Mouse (Mus musculus): Measurements from ENCODE around the gene Slc31a1. TPM values are rescaled to one million over a fixed set of nuclear protein-coding genes. Genes with fewer than 3 reads are reported as not detected.

Gene Slc31a1
- total and polyA plus RNA-seq, 2 experiments from 2014 or later: 17.8 to 35.1 TPM

DNA sequence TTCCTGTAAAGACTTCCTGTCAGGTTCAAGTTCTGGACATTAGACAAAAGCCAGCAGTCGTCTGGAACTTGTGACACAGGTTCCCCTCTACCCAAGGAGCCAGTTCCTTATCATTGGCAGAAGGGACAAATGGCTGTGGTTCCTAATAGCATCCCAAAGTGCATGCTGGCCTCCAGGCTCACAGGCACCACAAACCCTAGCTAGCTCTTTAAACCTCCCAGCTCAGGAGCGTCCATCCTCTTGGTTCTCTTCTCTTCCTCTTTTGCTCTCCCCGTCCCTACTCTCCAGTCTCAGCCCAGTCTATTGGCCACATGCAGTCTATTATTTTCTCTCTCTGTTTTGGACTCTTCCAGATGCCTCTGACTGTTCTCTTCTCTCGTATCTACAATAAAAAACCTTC, 79.3 kb downstream of the Slc31a1 start:
- Histone ChIP-seq H3K4me1 (ENCODE audit: control insufficient read depth, insufficient read depth) (no peaks in the 10 kb centered on the region), H3K9me3 (replicated peaks; ENCODE audit: control insufficient read depth, low read length) (no peaks in the 10 kb centered on the region), H3K9ac (replicated peaks; ENCODE audit: low read depth, low read length) (no peak overlapping the region), H3K27me3 (ENCODE audit: control insufficient read depth, insufficient read depth, low read length) (no peaks in the 10 kb centered on the region), H3K27ac (ENCODE audit: low read depth) (no peak overlapping the region), H3K4me3 (ENCODE audit: low read depth, low read length) (no peak overlapping the region), H3K4me2 (ENCODE audit: low read depth, low read length) (no peak overlapping the region), H3K36me3 (replicated peaks; ENCODE audit: control insufficient read depth, insufficient read depth, low read length) (no peaks in the 10 kb centered on the region)
- ATAC-seq (ENCODE audit: insufficient read depth, low read depth) (no peak), DNase-seq (ENCODE audit: low spot score) (no peak)
- TF ChIP-seq EP300 (IDR thresholded peaks at IDR 0.05; ENCODE audit: low read depth) (no peak), CTCF (IDR thresholded peaks at IDR 0.05; ENCODE audit: low read depth) (no peak)
- 57% methylated on average over 4 of the region's 4 CpGs for WGBS

DNA sequence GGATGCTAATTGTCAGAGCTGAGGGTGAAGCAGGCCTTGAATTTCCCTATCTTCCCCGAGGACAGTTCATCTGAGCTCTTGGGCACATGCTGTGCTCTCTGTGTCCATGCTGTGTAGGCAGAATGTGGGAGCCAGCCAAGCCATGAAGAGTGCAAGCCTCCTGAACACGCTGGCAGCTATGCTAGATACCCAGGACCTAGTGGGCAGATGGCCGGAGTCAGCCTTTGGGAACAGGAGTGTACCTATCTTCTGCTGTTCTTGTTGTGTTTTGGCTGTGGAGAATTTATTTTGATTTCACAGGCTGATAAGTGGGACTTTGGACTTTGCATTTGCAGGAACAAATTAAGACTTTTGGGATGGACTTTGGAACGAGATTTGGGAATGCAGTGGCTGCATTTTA, 80.0 kb downstream of the Slc31a1 start:
- no peak for DNase-seq (ENCODE audit: low spot score)
- no peaks in the 10 kb centered on the region for H3K9me3 ChIP-seq (replicated peaks; ENCODE audit: control insufficient read depth, low read length)
- no peak overlapping the region for H3K9ac ChIP-seq (replicated peaks; ENCODE audit: low read depth, low read length)
- H3K27ac ChIP-seq (ENCODE audit: low read depth): no peak overlapping the region
- no peaks in the 10 kb centered on the region for H3K4me1 ChIP-seq (ENCODE audit: control insufficient read depth, insufficient read depth)
- 73% methylated on average over 4 of the region's 4 CpGs for WGBS
- H3K36me3 ChIP-seq (replicated peaks; ENCODE audit: control insufficient read depth, insufficient read depth, low read length): no peaks in the 10 kb centered on the region
- no peak overlapping the region for H3K4me2 ChIP-seq (ENCODE audit: low read depth, low read length)
- H3K4me3 ChIP-seq (ENCODE audit: low read depth, low read length): no peak overlapping the region
- no peak for ATAC-seq (ENCODE audit: insufficient read depth, low read depth)
- no peak for TF ChIP-seq CTCF (IDR thresholded peaks at IDR 0.05; ENCODE audit: low read depth)
- no peak for TF ChIP-seq EP300 (IDR thresholded peaks at IDR 0.05; ENCODE audit: low read depth)
- no peaks in the 10 kb centered on the region for H3K27me3 ChIP-seq (ENCODE audit: control insufficient read depth, insufficient read depth, low read length)

DNA sequence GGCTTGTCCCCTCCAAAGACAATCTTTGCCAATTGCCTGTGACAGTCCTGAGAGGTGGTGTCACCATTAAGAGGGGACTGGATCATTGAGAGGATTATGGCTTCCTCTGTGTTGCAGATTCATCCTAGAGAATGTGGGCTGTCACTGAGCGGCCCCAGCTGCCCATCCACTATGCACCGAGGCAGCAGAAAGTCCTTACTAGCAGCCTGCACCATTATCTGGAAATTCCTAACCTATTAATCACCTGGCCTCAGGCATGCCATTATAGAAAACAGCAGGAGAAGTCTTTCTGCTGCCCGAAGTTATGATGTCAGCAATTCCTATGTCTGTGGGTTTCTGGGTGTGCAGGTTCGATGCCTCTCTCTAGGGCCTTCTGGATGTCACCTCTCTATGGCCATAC, 80.5 kb downstream of the Slc31a1 start:
- no peak for TF ChIP-seq CTCF (IDR thresholded peaks at IDR 0.05; ENCODE audit: low read depth)
- no peak for TF ChIP-seq EP300 (IDR thresholded peaks at IDR 0.05; ENCODE audit: low read depth)
- Histone ChIP-seq H3K4me2 (ENCODE audit: low read depth, low read length) (no peak overlapping the region), H3K27ac (ENCODE audit: low read depth) (no peak overlapping the region), H3K27me3 (ENCODE audit: control insufficient read depth, insufficient read depth, low read length) (no peaks in the 10 kb centered on the region), H3K4me1 (ENCODE audit: control insufficient read depth, insufficient read depth) (no peaks in the 10 kb centered on the region), H3K9me3 (replicated peaks; ENCODE audit: control insufficient read depth, low read length) (no peaks in the 10 kb centered on the region), H3K9ac (replicated peaks; ENCODE audit: low read depth, low read length) (no peak overlapping the region), H3K4me3 (ENCODE audit: low read depth, low read length) (no peak overlapping the region), H3K36me3 (replicated peaks; ENCODE audit: control insufficient read depth, insufficient read depth, low read length) (no peaks in the 10 kb centered on the region)
- DNase-seq (ENCODE audit: low spot score): no peak
- 49% methylated on average over 4 of the region's 4 CpGs for WGBS
- no peak for ATAC-seq (ENCODE audit: insufficient read depth, low read depth)

Other genes with a start within 250 kb of the Slc31a1 start
- not detected in 2 replicates for gene Mup21, start 209.9 kb upstream of the Slc31a1 start, total RNA-seq (2014; rRNA removed; ENCODE audit: low replicate concordance)
- not detected in 2 replicates for gene Mup21, start 209.9 kb upstream of the Slc31a1 start, polyA plus RNA-seq (2015; fragmentation: Nextera tagmentation; extraction: Ambion mirVana)
- 4.5 and 9.5 TPM in 2 replicates for gene Zfp37, start 129.7 kb upstream of the Slc31a1 start, total RNA-seq (2014; rRNA removed; ENCODE audit: low replicate concordance)
- 2.8 TPM in 2 replicates for gene Zfp37, start 129.7 kb upstream of the Slc31a1 start, polyA plus RNA-seq (2015; fragmentation: Nextera tagmentation; extraction: Ambion mirVana)
- gene Slc31a2, start 98.2 kb upstream of the Slc31a1 start, total RNA-seq (2014; rRNA removed; ENCODE audit: low replicate concordance): 31.4 and 33.2 TPM in 2 replicates
- gene Slc31a2, start 98.2 kb upstream of the Slc31a1 start, polyA plus RNA-seq (2015; fragmentation: Nextera tagmentation; extraction: Ambion mirVana): 15.6 and 16.7 TPM in 2 replicates
- gene Fkbp15, start 179 bp upstream of the Slc31a1 start, total RNA-seq (2014; rRNA removed; ENCODE audit: low replicate concordance): 18.7 and 34.3 TPM in 2 replicates
- gene Fkbp15, start 179 bp upstream of the Slc31a1 start, polyA plus RNA-seq (2015; fragmentation: Nextera tagmentation; extraction: Ambion mirVana): 11.1 and 11.8 TPM in 2 replicates
- gene Cdc26, start 47.9 kb downstream of the Slc31a1 start, total RNA-seq (2014; rRNA removed; ENCODE audit: low replicate concordance): 30.5 and 34.3 TPM in 2 replicates
- gene Cdc26, start 47.9 kb downstream of the Slc31a1 start, polyA plus RNA-seq (2015; fragmentation: Nextera tagmentation; extraction: Ambion mirVana): 72.8 and 76.9 TPM in 2 replicates
- 11.5 and 16.7 TPM in 2 replicates for gene Prpf4, start 48.1 kb downstream of the Slc31a1 start, total RNA-seq (2014; rRNA removed; ENCODE audit: low replicate concordance)
- 7.4 and 8.1 TPM in 2 replicates for gene Prpf4, start 48.1 kb downstream of the Slc31a1 start, polyA plus RNA-seq (2015; fragmentation: Nextera tagmentation; extraction: Ambion mirVana)
- not detected in 2 replicates for gene Rnf183, start 74.5 kb downstream of the Slc31a1 start, total RNA-seq (2014; rRNA removed; ENCODE audit: low replicate concordance)
- gene Rnf183, start 74.5 kb downstream of the Slc31a1 start, polyA plus RNA-seq (2015; fragmentation: Nextera tagmentation; extraction: Ambion mirVana): not detected in 2 replicates
- 4.2 and 6.7 TPM in 2 replicates for gene Wdr31, start 110.2 kb downstream of the Slc31a1 start, total RNA-seq (2014; rRNA removed; ENCODE audit: low replicate concordance)
- 1.6 and 2.3 TPM in 2 replicates for gene Wdr31, start 110.2 kb downstream of the Slc31a1 start, polyA plus RNA-seq (2015; fragmentation: Nextera tagmentation; extraction: Ambion mirVana)
- 0.27 TPM in 1 of 2 replicates, not detected in the other for gene Bspry, start 119.3 kb downstream of the Slc31a1 start, total RNA-seq (2014; rRNA removed; ENCODE audit: low replicate concordance)
- 0.15 and 0.19 TPM in 2 replicates for gene Bspry, start 119.3 kb downstream of the Slc31a1 start, polyA plus RNA-seq (2015; fragmentation: Nextera tagmentation; extraction: Ambion mirVana)
- gene Hdhd3, start 142.7 kb downstream of the Slc31a1 start, total RNA-seq (2014; rRNA removed; ENCODE audit: low replicate concordance): 2.0 and 17.8 TPM in 2 replicates
- gene Hdhd3, start 142.7 kb downstream of the Slc31a1 start, polyA plus RNA-seq (2015; fragmentation: Nextera tagmentation; extraction: Ambion mirVana): 9.2 and 9.7 TPM in 2 replicates
- 61.1 and 82.4 TPM in 2 replicates for gene Alad, start 159.2 kb downstream of the Slc31a1 start, total RNA-seq (2014; rRNA removed; ENCODE audit: low replicate concordance)
- 62.1 and 65.7 TPM in 2 replicates for gene Alad, start 159.2 kb downstream of the Slc31a1 start, polyA plus RNA-seq (2015; fragmentation: Nextera tagmentation; extraction: Ambion mirVana)
- gene Pole3, start 164.3 kb downstream of the Slc31a1 start, total RNA-seq (2014; rRNA removed; ENCODE audit: low replicate concordance): 14.0 and 21.9 TPM in 2 replicates
- 29.1 and 31.4 TPM in 2 replicates for gene Pole3, start 164.3 kb downstream of the Slc31a1 start, polyA plus RNA-seq (2015; fragmentation: Nextera tagmentation; extraction: Ambion mirVana)
- gene 4933430I17Rik, start 164.6 kb downstream of the Slc31a1 start, total RNA-seq (2014; rRNA removed; ENCODE audit: low replicate concordance): not detected in 2 replicates
- gene 4933430I17Rik, start 164.6 kb downstream of the Slc31a1 start, polyA plus RNA-seq (2015; fragmentation: Nextera tagmentation; extraction: Ambion mirVana): 0.16 and 0.25 TPM in 2 replicates
- gene Rgs3, start 199.1 kb downstream of the Slc31a1 start, total RNA-seq (2014; rRNA removed; ENCODE audit: low replicate concordance): 66.0 and 114 TPM in 2 replicates
- gene Rgs3, start 199.1 kb downstream of the Slc31a1 start, polyA plus RNA-seq (2015; fragmentation: Nextera tagmentation; extraction: Ambion mirVana): 52.1 and 52.5 TPM in 2 replicates